Mouse (Mus musculus): Measurements from ENCODE around the gene Il1f5. TPM values are rescaled to one million over a fixed set of nuclear protein-coding genes. Genes with fewer than 3 reads are reported as not detected.

Il1f5 gene
- polyA plus RNA-seq (2015; fragmentation: Nextera tagmentation; extraction: Ambion mirVana): not detected in 2 replicates

GRCm38 (mm10) chr2:24276654-24277053 is at the start of gene Il1f5:
TSS of gene Il1f5 (plus strand) at chr2:24276954.

GRCm38 (mm10) chr2:24290896-24291295 is 14.1 kb downstream of the Il1f5 start, which contains the start of gene Il1f10:
TSS of gene Il1f10 (plus strand) at chr2:24291196.

Other genes with a start within 250 kb of the Il1f5 start
- 33.3 and 35.7 TPM in 2 replicates for gene Hnmt, start 227.6 kb upstream of the Il1f5 start, polyA plus RNA-seq (2015; fragmentation: Nextera tagmentation; extraction: Ambion mirVana)
- gene Tbpl2, start 180.4 kb upstream of the Il1f5 start, polyA plus RNA-seq (2015; fragmentation: Nextera tagmentation; extraction: Ambion mirVana): not detected in 2 replicates
- gene Il1f8, start 123.8 kb upstream of the Il1f5 start, polyA plus RNA-seq (2015; fragmentation: Nextera tagmentation; extraction: Ambion mirVana): not detected in 2 replicates
- gene Il1f9, start 90.5 kb upstream of the Il1f5 start, polyA plus RNA-seq (2015; fragmentation: Nextera tagmentation; extraction: Ambion mirVana): 0.18 TPM in 1 of 2 replicates, not detected in the other
- gene Il1f6, start 61.5 kb upstream of the Il1f5 start, polyA plus RNA-seq (2015; fragmentation: Nextera tagmentation; extraction: Ambion mirVana): 0.30 TPM in 1 of 2 replicates, not detected in the other
- not detected in 2 replicates for gene Il1f10, start 14.2 kb downstream of the Il1f5 start, polyA plus RNA-seq (2015; fragmentation: Nextera tagmentation; extraction: Ambion mirVana)
- gene Il1rn, start 59.9 kb downstream of the Il1f5 start, polyA plus RNA-seq (2015; fragmentation: Nextera tagmentation; extraction: Ambion mirVana): 0.14 TPM in 1 of 2 replicates, not detected in the other
- 0.95 and 0.96 TPM in 2 replicates for gene Psd4, start 90.6 kb downstream of the Il1f5 start, polyA plus RNA-seq (2015; fragmentation: Nextera tagmentation; extraction: Ambion mirVana)
- 25.2 and 37.8 TPM in 2 replicates for gene Pax8, start 198.6 kb downstream of the Il1f5 start, polyA plus RNA-seq (2015; fragmentation: Nextera tagmentation; extraction: Ambion mirVana)